In the genomic region with DNA sequence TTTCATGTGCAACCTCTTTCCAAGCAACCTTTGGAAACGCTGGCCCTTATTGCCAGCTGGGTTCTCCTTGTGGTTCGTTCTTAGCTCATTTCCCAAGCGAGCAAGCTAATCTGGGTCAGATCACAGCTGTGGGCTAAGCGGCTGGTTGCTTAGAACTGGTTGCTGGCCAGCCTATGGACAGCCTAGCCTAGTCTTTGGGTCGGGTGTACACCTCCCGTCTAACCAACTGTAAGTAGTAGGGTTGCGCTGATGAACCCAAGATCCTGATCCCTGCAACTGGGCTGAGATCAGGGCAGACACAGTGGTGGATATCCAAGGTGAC, we compare ENCODE assay signal across 14 mouse cellular contexts.
A peak's percentile ranks its signal among the peaks of the same experiment; 100 is the strongest.
DNase-seq lines count a peak whose midpoint lies in the region.
"Had no signal": no experiment of that assay in that cellular context is flagged by ENCODE, and none has a peak within 500 bp of the region (broad histone marks: within the 10 kb centered on the region; RNA-seq: fewer than 3 reads in every experiment).

No protein-coding gene starts in this region.

- H3K36me3 ChIP-seq in limb, embryonic 10.5 days: no peaks in the 10 kb centered on the region
- H3K36me3 ChIP-seq: embryonic facial prominence, embryonic 15.5 days; heart, embryonic 15.5 days had no signal

- no peak overlapping the region for H3K4me3 ChIP-seq in limb, embryonic 10.5 days
- H3K4me3 ChIP-seq: embryonic facial prominence, embryonic 15.5 days; heart, embryonic 15.5 days had no signal

- peaks cover 48% of the 10 kb centered on the region for H3K4me1 ChIP-seq in limb, embryonic 10.5 days
- H3K4me1 ChIP-seq: heart, embryonic 15.5 days had no signal

- 82% methylated on average over 7 of the region's 7 CpGs for WGBS in limb, embryonic 10.5 days

- H3K9me3 ChIP-seq in limb, embryonic 10.5 days (replicated peaks): no peaks in the 10 kb centered on the region
- H3K9me3 ChIP-seq: embryonic facial prominence, embryonic 15.5 days; heart, embryonic 15.5 days had no signal

- H3K27ac ChIP-seq in limb, embryonic 10.5 days: peak overlapping the region; percentile 21; the same call in 1 of the 2 replicates
- H3K27ac ChIP-seq: embryonic facial prominence, embryonic 15.5 days; heart, embryonic 15.5 days; macrophage had no signal

- peaks cover 58% of the 10 kb centered on the region for H3K27me3 ChIP-seq in limb, embryonic 10.5 days (ENCODE audit: low read depth, poor library complexity, severe bottlenecking)

- peak; percentile 52 for DNase-seq in retina, postnatal 1 day
- no peak for DNase-seq in retina, embryonic 14.5 days (ENCODE audit: low spot score)
- peak; percentile 55 for DNase-seq in cerebellum, adult 9-11 months
- no peak for DNase-seq in limb, embryonic 10.5 days (ENCODE audit: low spot score)
- DNase-seq in urinary bladder, postnatal 25 days (ENCODE audit: low spot score): no peak
- DNase-seq in urinary bladder, postnatal 36 days (ENCODE audit: low spot score in 2 of 2): no peak
- DNase-seq in lung, postnatal 14 days: no peak
- DNase-seq: gastrocnemius, postnatal 25 days; kidney, postnatal 14 days; layer of hippocampus, postnatal 36 days; thymus, postnatal 14 days had no signal

Comparison
In these comparisons a context has a peak if more than half of its experiments do, and no peak if none do; other contexts are left out.
1. DNase-seq: peak in retina, postnatal 1 day (single experiment) and cerebellum, adult 9-11 months (single experiment); none in retina, embryonic 14.5 days (single experiment), limb, embryonic 10.5 days (single experiment), urinary bladder, postnatal 25 days (single experiment), urinary bladder, postnatal 36 days (0 of 2) and lung, postnatal 14 days (single experiment).